Mouse (Mus musculus) adipocyte (in vitro differentiated cells): ENCODE results near the gene Taf1c.
A peak's percentile ranks its signal among the peaks of the same experiment; 100 is the strongest.

Experiments
- DNase-seq: peaks from one replicate; pipeline ENCODE4 v3.0.0-alpha.2; 2016; ENCODE audit warnings: low spot score

Taf1c gene

GRCm38 (mm10) chr8:119572411-119572810 is 32.6 kb downstream of the Taf1c start:
- DNase-seq, result no peak

DNA sequence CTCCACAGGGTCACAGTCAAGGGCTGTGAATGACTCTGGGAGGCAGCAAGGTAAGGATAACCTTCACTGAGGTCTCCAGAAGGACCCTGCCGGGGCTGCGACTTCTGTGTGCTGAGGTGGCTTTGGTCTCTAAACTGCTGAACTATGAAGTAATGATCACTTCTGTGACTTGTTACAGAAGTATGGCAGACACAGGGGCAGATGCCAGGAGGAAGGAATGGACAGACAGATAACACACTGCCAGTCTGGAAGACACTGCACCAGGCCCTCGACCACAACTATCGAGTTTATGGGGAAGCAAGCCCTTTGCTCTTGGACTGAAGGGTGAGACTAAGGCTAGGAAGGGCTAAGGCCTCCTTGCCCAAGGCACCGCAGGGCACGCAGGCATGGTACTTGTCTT is 33.9 kb downstream of the Taf1c start:
- no peak for DNase-seq

- DNase-seq, result no peak
Measured at GRCm38 (mm10) chr8:119569881-119570280, 35.1 kb downstream of the Taf1c start.

DNA sequence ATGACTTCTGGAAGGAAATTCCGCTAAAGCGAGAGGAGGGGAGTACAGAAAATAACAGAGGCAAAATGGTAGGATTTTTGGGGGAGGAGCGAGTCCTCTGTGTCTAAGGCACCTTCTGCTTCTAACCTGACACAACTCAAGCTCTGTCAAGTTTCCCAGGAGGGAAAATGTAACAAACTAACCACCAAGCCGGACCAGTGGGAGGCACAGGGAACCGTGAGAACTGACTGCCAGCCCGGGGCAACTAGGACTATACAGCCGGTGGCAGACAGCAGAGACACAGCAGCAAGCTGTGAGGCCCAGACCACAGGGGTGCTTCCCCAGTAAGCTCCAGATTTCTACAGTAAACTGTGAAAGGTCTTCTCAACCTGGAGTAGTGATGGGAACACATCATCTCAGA is 36.1 kb downstream of the Taf1c start:
- DNase-seq, result no peak

DNA sequence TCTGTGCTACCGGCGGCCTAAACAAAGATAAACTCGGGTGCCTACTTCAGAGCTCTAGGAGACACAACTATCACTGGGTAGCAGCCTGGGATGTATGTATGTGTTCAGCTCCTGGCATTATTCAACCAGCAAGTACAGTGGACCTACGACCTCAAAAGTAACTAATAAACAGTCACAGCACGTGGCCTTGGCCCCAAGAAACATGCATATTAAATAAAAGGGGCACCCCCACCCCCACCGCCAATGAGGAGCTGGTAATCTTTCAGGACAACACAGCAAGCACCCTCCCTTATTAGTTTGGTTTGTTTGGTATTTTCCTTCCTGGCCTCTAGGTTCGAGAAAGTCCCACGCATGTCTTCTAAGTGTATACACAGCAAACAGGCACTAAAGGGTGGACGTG is 36.8 kb downstream of the Taf1c start:
- no peak for DNase-seq

GRCm38 (mm10) chr8:119566367-119566766 is 38.7 kb downstream of the Taf1c start:
- DNase-seq, result no peak

GRCm38 (mm10) chr8:119563849-119564251 is 41.2 kb downstream of the Taf1c start:
- no peak for DNase-seq

- no peak for DNase-seq
Measured at GRCm38 (mm10) chr8:119559402-119559720, 45.7 kb downstream of the Taf1c start.

DNA sequence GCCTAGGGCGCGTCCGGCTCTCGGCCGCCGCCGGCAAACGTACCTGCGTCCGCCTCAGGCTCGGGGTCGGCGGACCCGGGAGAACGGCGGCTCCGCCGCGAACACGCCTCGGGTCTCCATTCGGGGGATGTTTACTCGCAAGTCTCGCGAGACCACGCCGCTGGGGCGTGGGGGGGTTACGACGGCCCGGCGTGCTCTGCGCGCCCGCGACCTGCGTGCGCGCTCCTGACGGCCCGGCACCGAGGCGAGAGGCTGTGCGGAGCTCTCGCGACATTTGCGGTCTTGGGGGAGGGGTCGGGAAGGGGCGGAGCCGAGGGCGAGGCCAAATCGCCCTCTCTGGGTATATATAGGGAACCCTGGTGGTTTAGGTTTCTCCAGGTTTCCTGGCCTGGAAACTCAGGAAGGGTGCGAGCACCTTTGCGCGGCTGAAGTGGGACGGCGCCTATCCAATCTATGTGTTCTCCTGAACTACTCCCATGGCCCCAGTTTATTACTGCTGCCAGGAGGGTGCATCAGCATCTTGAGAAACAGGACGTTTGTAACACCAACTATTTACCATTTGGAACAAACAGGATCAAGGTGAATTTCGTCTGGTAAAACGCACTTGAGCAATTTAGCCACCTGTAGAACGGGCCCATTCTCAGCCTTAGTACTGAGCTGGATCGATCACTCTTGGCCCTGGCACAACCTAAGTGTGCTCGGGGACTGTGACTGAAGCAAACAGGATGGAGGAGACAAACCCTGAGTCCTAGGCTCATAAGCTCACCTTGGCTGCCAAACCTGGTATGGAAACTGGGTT is 46.2 kb downstream of the Taf1c start, which contains the start of gene Mbtps1:
TSS of gene Mbtps1 (minus strand) at position 133 of the 799 bp plus-strand sequence.
- peak; percentile 91 for DNase-seq

GRCm38 (mm10) chr8:119557821-119558602 is 47.0 kb downstream of the Taf1c start:
- DNase-seq, result peak; percentile 70

- no peak for DNase-seq
Measured at GRCm38 (mm10) chr8:119557132-119557531, 47.9 kb downstream of the Taf1c start.

DNA sequence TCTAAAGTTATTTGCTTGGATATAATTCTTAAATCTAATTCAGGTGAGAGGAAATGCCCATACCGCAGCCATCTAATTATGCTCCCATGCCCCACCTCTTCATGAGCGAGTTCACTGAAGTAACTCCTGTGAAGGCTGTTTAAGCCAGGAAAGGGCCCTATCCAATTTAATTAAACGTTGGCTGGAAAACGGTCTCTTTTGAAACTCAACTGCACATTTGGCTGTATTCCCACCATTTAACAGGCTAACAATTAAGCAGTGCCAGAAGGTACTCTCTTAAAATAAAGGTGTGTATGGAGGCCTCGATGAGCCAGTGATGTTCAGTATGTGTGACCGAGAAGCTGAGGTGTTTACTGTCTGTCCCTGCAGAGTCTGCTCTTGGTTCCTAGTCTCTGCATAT is 49.2 kb downstream of the Taf1c start:
- DNase-seq, result no peak

DNA sequence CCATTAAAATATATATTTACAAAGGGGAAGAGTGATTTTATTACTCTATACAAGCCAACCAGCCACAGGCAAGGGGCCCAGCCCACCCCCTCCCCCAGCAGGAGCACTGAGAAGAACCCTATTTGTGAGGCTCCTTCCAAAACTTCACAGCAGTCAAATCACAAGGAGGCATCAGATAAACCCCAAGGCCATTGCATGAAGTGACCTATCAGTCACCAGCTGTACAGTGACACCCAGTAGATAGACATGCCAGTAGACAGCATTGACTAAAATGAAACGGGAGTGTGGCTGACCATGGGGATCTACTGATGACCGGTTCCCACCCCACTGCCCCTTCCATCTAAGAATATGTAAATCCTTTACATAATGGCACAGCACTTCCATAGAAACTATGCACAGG is 52.1 kb downstream of the Taf1c start:
- no peak for DNase-seq

- no peak for DNase-seq
Measured at GRCm38 (mm10) chr8:119548560-119549113, 56.4 kb downstream of the Taf1c start.
